Mouse (Mus musculus): Measurements from ENCODE around the gene Txndc5.
A peak's percentile ranks its signal among the peaks of the same experiment; 100 is the strongest.

The Txndc5 gene

DNA sequence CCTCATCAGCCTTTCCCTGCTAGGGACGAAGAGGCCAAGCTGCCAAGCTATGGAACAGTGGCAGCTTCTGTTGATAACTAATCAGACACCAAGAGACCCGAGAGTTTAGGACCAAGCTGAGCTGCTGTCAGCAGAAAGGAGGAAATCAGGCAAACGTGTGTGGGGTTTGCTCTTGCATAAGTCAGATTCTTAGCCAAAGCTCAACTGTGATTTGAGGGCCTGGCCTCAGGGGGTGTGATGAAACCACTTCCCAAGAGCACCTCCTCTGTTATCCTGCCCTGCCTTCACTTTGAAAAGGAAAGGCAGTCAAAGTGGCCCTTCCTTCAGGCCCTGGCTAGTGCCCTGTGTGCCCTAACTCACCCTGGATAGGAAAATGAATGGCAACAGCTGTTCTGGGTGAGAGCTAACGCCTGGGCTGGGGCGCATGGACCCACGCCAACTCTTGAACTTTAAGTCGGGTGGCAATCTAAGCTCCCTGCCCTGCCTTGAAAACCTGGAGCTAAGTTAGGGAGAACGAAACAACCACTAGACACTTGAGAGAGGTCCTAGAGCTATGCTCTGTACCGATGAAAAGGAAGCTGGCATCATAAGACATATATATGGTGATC lies at the start of gene Txndc5:
Gene Txndc5 (minus strand): TSS at position 138 of the 608 bp plus-strand sequence.
- no peak for DNase-seq (ENCODE audit: low spot score in 2 of 2)

DNA sequence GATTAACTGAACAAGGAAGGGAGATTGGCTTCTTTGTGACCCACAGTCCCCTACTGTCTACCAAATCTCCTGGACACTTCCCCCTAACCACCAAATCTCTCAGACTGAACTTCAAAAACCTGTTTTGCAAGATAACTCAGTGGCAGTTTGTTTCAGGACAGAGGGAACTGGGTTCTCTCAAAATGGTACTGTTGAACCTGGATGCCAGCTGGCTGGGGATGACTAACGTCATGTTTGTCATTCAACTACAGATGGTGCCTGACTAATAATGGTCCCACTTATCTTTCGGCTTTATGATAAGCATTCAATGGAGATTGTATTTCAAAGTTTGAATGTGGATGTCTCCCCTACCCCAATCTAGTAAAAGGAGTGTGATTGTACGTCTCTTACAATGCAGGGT lies 46.0 kb upstream of the Txndc5 start:
- no peak for DNase-seq (ENCODE audit: low spot score in 2 of 2)

DNA sequence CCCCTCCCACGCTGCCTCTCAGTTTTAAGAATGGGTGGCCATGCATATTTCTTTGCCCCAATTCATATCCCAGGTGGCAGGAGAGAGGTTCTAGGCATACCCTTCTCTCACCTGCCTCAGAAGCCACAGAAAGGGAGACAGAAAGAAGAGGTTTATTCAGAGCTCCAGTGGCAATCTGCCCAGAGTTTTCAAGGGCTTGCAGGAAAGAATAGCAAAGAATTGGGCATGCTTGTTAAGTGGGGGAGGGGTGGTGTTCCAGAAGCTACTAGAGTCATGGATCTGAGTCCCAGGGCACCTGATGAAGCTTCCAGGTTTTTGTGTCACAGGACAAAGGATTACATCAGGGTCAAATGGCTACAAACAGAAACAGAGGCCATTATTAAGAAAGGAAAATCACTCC lies 44.7 kb upstream of the Txndc5 start:
- DNase-seq (ENCODE audit: low spot score in 2 of 2): no peak

DNA sequence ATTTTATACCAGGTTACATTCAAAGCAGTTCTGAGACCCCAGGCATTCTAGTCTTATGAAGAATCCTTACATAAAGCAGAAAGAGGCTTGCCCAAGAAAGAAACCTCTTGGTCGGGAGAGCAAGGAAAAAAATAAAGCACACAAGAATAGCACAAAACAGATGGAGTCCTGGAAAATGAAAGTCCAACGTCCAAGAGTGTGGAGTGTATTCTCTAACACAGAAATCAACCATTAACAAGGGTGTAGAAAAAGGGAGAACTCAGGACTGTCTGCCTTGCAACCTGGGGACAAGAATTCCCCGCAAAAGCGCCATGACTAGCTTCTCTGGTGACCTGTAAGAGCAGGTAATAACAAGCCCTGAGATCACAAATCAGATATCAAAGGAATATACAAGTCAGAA lies 36.6 kb upstream of the Txndc5 start:
- no peak for DNase-seq (ENCODE audit: low spot score in 2 of 2)

DNA sequence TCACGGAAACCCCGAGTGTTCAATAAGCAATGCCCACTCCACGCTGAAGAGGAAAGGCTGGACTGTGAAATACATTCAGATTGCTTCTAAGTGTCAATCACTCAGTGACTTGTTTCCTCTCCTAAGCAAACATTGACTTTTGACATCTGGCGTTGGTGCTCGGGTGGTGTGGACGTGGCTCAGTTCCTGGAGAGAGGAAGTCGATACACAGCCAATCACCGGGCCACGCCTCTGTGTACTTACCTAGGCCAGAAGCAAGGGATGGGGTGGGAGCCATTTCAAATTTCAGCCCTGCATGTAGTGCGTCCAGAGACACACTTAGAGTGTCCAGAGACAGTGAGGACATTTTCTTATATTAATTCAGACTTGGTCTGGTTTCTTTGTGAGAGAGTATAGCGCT lies 26.0 kb upstream of the Txndc5 start:
- DNase-seq (ENCODE audit: low spot score in 2 of 2): no peak

DNA sequence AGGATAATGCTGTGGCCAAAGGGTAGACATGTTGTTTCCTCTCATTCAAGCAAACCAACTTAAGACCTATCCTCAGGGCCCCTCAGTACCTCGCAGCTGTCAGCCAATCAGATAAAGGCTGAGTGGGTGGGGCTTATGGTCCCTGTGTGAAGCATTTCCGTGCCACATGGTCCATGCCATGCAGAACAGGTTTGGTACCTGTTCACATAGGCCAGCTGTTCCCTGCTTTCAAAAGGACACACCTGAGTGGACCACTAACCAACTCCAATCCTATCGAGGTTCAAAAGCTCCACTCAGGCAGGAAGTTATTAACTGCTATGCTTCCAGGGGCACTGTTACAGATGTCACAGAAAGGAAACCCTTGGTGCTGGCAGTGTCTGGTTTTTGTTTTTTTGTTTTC lies 25.6 kb upstream of the Txndc5 start:
- DNase-seq (ENCODE audit: low spot score in 2 of 2): no peak

DNA sequence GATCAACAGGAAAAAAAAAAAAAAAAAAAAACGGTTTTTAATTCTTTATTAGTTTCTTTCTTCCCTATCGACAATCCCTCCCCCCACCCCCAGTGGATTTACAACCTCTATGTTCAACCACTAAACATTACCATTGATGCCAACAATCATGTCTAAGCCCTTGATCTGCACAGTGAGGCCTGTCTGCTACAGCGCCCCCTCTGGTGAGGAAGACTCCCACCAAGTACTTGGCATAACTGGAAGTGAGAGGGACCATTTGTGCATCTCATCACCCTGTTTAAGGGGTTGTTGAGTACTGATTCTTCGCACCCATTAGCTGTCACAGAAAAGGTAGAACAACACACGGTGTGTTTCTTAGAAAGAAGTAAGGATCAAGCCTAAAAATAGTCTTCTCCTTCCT lies 20.1 kb upstream of the Txndc5 start:
- no peak for DNase-seq (ENCODE audit: low spot score in 2 of 2)

DNA sequence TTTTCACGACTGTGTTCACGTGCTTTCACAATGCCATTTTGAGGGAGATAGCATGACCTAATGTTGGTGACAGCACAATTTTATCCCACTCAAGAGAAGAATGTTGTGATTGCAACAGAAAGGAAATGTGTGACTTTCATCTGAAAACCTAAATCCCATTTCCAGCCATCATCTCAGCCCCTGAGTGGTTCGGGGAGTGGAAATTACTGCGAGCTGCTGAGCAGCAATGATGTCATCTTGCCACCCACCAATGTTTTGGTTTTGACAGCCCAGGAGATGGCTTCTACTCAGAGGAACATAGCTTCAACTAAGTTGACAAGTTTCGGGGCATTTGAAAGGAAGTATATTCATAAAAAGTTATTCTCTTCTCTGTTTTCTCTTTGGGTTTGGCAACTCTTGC lies 19.1 kb upstream of the Txndc5 start:
- no peak for DNase-seq (ENCODE audit: low spot score in 2 of 2)

DNA sequence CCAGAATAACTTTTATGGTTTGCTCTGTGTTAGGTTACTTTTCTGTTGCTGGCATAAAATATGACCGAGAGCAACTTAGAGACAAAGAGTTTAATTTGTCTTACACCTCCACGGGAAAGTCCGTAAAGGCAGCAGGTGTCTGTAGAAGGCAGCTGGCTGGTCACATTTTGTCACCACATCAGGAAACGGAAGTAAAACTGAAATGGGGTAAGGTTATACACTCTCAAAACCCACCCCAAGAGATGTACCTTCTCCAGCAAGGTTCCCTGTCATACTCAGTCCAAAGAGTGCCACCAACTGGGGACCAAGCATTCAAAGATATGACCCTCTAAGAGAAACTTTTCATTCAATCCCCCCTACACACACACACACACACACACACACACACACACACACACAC lies 18.1 kb upstream of the Txndc5 start:
- DNase-seq (ENCODE audit: low spot score in 2 of 2): no peak

DNA sequence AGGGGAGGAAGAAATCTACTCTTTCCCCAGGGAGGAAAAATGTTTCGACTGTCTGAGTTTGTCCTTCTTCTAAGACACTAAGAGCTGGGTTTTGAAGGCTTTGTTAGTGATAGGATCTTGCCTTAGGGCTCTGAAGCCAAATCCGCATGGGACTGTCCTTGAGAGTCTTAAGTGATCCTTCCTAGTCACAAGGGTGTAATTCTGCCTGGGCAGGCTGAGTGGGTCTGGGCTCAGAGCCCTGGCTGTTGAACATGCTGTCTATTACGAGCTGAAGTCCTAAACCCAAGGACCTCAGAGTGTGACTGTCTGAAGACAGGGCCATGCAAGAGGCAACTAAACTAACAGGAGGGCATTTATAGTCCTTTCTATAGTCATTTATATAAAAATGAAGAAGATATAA lies 16.8 kb upstream of the Txndc5 start:
- no peak for DNase-seq (ENCODE audit: low spot score in 2 of 2)

DNA sequence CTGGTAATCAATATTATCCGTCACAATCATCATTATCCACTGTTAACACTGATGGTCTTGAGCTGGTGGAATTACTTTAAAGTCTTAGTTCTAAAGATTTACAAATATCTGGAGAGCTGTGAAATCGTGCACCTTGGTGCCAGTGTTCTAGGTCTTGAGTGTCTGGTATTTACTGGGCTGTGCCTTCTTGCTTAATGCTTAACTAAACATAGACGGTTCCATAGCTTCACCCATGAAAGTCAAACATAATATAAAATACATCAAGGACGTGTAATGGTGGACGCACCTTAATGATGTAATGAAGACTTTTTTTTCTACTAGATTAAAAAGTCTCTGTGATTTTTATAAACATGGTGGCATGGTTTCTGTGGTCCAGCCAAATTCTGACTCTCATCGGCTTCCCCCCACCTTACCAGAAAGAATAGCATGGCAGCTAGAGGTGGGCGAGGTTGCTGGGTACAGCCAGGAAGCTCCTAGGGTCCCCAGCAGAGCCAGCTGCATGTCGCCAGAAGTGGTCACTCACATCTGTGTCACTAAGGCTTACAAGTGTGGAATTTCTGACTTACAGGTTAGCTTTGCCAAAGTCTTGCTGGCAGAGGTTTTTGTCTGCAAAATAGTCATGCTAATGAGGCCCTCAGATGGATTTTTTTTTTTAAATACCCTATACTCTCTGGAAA lies 16.3 kb upstream of the Txndc5 start:
- DNase-seq (ENCODE audit: low spot score in 2 of 2): no peak

DNA sequence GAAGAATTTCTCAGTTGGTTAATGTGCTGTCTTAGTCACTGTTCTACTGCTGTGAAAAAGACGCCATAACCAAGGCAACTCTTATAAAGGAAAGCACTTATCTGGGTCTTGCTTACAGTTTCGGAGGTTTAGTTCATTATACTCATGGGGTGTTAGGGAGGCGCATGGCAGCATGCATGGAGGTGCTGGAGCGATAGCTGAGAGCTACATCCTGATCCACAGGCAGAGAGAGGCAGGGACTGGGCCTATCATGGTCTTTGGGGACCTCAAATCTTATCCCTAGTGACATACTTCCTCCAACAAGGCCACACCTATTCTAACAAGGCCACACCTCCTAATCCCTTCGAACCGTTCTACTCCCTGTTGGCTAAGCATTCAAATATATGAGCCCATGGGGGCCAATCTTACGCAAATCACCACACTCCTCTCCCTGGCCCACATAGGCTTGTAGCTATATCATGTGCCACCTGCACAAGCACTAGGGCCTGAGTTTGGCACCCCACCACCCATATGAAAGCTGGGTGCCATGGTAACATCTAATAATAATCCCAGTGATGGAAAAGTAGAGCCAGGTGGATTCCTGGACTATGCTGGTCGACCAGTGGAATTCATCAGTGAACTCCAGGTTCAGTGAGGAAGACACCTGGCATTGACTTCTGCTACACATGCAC lies 15.0 kb upstream of the Txndc5 start:
- DNase-seq (ENCODE audit: low spot score in 2 of 2): no peak

DNA sequence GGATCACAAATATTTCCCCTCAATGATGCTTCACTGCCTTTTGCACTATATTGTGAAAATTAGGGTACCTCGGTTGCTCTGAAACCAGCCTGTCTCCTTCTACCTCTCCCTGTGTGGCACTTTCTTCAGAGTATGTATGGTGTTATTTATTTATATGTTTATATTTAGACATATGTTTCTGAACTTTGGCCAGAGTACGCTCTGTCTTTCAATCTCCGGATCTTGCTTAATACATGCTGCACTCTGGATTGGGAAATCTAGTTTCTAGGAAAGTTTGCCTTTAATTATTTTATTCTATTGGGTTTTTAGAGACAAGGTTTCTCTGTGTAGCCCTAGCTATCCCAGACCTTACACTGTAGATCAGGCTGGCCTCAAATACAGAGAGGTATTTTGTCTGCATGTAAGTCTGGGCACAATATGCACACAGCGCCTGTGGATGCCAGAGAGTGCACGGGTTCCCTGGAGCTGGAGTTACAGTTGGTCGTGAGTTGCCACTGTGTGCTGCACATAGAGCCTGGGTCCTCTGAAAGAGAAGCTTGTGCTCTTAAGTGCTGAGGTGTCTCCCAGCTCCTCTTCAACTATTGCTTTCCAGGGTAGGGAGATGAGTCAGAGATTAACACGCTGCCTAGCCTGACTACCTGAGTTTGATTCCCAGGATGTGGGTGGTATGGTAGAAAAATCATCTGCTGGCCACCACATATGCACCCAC lies 10.7 kb upstream of the Txndc5 start:
- no peak for DNase-seq (ENCODE audit: low spot score in 2 of 2)

DNA sequence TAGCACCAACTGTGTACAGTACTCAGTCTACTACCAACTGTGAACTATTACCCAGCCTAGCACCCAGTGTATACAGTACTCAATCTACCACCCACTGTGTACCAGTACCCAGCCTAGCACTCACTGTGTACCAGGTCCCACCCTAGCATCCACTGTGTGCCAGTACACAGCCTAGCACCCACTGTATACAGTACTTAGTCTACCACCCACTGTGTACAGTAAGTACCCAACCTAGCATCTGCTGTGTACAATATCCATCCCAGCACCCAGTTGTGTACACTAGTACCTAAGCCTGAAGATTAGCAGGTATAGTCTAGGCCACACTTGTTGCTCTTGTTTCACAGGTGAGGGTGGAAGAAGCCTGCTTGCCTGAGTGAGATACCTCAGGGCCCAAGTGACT lies 8.9 kb upstream of the Txndc5 start:
- no peak for DNase-seq (ENCODE audit: low spot score in 2 of 2)

DNA sequence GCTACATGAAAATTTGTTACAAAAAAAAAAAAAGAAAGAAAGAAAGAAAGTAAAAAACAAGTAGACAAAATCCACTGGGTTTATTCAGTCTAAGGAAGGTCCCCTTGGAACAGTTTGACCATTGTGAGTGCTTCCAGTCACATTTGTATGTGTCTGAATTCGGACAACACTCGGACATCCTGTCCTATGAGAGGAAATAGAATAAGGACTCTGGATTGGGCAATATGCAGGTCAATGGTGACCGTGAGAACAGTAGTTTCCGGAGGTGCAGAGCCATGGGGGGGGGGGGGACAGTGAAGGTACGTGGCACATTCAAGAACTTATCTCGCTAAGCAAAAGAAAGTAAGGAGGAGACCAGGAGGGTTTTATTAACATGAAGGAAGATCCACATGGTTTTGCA lies 6.1 kb upstream of the Txndc5 start:
- no peak for DNase-seq (ENCODE audit: low spot score in 2 of 2)

DNA sequence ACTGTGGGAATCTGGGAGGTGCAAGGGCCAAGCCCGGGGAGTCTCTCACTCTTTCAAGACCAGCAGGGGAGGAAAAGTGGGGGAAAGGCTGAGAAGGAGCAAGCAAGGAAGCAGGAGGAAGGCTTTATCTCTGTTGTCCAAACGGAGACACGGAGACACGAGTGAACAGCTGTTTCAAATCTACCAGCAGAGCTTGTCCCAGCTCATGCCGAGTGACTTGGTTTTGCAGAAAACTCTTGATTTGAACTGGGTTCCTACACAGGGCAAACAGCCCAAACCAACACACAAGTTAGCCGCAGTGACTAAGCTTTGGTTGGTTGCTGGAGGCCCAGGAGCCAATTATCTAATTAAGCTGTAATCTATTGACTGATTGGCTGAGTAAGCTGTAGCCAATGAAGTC lies 5.4 kb upstream of the Txndc5 start:
- no peak for DNase-seq (ENCODE audit: low spot score in 2 of 2)

DNA sequence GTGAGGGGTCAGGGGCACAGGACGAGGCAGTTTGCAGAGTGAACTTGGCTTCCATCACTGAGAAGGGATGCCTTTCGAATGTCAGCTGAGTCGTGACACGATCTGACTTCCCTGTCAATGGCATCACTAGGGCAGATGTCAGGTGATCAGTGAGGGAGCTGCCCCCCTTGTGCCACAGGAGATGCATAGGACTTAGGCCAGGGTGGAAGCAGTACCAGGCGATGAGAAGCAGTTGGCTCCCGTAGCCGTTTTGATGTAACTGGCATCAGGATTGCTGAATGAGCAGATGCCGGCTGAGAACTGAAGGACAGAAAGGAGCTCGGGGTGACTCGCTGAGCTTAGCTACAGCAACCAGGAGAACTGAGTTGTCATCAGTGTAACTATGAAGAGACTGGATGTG lies 4.8 kb upstream of the Txndc5 start:
- DNase-seq (ENCODE audit: low spot score in 2 of 2): no peak

DNA sequence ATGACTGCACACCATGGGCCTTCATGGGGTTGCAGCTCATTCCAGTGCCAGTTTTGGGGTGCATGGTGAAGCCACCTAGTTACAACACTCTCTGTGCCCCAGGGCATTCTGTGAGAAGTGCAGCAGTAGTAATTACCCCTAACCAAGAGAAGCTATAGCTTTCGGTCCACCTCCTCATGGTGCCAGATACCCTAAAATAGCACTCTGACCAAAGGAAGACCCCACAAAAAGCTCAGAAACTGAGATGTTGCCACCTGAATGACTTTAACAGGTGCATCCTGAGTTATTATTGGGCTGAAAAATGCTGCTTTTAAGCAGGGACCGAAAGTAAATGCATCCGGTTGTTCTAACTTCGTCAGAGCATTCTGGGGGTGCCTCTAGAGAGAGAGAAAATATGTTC lies 2.9 kb upstream of the Txndc5 start:
- DNase-seq (ENCODE audit: low spot score in 2 of 2): no peak

DNA sequence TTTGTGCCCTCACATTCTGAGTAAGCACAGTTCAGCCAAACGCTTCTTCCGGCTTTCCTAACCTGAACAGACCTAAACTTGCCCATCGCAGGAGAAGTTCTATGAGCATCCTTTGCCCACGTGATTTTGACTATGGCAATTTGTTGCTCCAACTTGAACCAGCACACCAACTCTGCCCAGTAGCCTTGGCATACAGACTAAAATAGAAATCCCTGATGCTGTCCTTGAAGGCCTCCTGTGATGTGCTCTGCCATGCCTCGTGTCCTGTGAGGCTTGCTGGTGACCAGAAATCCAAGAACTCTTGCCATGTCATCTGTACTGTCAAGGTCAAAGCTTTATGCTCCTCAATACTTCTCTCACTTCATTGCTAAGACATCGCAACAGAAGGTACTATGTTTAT lies 952 bp upstream of the Txndc5 start:
- no peak for DNase-seq (ENCODE audit: low spot score in 2 of 2)

DNA sequence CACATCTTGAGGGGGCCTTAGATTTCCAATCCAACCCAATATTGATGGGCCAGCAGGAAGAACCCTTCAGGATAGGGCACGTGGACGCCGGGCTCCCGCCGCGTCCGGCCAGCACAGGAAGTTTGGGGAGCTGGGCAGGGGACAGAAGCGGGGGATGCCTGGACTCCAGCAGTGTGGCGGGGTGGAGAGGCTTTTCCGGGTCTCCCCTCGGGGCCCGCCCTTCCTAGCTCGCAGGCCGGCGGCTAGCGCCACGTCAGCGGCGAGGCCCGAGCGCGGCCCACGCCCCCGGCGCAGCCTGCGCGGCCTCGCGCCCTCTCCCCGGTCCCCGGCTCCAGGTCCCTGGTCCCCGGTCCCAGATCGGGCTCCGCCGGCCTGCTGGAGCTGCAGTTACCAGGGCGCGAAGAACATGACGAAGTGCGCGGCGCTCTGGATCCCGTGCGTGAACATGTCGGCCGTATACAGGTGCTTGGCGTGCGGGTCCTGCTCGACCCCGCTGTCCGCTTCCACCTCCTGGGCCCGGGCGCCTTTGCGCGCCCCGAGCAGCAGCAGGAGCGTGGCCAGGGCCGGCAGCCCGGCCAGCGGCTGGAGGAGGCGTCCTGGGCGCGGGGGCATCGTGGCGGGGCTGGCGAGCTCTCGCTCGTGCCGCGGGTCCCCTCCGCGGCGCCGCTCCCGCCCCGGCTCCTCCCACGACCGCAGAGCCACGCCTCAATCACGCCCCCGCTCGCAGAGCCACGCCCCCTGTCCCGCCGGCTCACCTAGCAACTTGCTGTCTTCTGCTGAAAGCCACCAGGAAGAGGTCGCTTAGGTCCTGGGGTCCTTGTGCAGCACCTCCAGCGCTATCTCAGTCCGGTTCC lies 600 bp downstream of the Txndc5 start:
- DNase-seq (ENCODE audit: low spot score in 2 of 2): peak; percentile 89 to 94

DNA sequence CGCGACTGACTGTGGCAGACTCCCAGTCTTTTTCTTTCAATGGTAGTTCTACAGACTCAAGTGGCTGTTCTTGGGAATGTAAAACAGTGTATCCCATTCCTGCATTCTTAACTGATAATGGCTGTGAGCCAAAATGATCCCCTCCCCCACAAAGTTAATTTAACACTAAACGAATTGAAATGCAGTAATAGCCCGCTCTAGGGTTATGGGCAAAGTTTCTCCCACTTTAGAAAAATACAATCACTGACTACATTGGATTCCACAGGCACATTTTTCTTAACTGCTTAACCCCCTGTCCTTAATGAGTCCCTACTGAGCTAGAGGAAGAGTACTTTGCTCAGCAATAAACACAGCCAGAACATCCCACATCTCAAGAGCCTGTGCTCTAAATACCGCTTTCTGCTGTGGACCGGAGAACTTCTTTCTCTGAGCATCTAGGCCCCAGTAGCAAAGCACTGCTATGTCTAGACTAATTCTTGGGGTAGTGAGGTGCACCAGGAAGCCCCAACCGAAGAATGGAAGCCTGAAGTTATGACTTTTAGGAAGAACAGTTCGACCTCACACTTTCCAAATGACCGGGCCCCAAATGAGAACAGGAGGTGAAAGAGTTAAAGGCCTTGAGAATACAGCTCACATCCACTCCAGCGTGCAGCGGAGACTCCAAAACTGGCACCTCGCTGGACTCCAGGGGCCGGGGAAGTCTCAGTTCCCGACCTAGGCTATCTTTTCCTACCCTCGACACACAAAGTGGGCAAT lies 1.4 kb downstream of the Txndc5 start:
- DNase-seq (ENCODE audit: low spot score in 2 of 2): no peak

All from spleen, postnatal 4 days (tissue).